Mouse (Mus musculus) ovary, postnatal 10 days (tissue): ENCODE measurements at regions not wholly inside any gene's neighbourhood (a gene's known extent, or its start where the extent isn't known, plus 50 kb on each side); places are given as distances from the start of the nearest gene placed in this dataset.
"Not testable (repeated sequence)": the region's sequence is repeated elsewhere in the genome, so short reads cannot be mapped to it uniquely, and the experiment has no call there.

Source experiments
- DNase-seq: peaks from one replicate; pipeline ENCODE4 v3.0.0; 2022; ENCODE audit warnings: low spot score

DNA sequence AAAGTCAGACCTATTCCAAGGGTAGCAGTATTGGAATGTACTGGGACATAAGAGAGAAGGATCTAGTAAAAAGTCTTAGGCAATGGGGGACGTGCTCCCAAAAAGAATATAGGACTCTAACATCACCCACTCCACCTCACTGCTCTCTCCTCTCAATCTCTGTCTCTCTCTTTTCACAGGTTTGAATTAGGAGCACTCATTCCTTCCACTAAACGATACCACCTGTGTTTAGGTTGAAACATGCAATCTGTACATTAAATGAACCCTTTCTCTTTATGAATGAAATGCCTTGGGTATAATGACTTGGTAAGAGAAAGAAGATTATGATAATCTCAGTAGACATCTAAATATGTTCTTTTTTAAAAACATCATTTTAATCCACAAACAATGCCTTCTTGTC, 129.4 kb downstream of the Zpld1 start:
- no peak for DNase-seq

DNA sequence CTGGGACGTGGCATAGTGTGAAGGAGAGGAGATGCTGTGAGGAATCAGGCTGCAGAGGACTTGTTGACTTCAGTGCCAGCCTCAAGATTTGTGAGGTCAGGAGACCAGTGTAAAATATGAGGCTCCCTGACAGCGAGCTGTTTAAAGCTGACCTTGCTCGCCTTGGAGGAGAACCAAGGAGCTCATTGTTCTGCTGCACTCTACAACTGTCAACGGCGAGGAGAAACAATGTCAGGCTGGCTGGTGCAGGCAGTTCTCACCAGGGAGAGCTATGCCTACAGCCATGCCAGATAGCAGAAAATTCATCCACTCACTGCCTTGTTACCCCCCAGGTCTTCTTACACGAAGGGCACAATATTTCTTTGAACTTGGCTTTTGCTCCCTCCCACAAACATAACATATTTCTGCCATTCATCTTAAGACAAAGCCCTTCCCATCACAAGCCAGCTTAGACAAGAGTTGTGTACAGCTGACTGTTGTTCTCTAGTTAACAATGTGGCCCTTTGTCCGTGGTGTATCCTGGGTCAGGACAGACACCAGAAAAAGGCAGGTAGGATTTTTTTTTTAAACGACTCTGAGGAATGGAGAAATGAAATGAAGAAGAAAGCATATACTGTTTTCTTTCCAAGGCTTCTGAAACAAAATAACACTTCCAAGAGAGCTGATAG, 131.5 kb downstream of the Zpld1 start:
- DNase-seq, result no peak

DNA sequence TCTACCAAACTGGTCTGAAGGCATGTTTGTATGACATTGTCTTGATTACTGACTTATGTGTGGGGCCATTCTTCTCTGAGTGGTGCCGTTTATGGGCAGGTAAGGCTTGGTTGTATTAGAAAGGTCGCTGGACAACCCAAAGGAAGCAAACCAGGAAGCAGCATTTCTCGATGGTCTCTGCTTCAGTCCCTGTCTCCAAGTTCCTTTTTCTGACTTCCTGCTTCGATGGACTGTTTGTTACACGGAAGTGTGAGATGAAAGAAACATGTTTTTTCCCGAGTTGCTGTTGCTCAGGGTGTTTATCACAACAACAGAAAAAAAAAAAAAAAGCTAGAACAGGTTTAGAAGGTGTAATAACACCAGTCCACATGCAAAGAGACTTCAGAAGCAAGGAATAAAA, 134.9 kb downstream of the Zpld1 start:
- DNase-seq, result no peak

DNA sequence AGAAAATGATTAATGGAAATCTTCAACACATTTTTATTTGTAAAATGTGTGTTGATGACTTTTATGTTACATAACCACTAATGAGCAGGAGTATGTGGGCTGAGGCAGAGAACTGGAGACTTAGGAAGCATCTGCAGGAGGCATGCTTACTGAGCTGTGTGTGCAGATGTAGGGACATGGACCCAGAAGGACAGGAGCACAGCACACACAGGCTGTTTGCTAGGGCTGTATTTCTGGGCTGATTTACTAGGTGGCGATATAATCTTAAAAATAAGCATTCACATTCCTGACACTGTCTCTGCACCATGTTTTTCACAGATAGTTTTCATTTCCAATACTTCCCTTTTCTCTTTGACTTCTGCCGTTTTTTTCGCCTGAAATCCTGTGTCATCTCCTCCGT, 146.1 kb downstream of the Zpld1 start:
- DNase-seq, result no peak

DNA sequence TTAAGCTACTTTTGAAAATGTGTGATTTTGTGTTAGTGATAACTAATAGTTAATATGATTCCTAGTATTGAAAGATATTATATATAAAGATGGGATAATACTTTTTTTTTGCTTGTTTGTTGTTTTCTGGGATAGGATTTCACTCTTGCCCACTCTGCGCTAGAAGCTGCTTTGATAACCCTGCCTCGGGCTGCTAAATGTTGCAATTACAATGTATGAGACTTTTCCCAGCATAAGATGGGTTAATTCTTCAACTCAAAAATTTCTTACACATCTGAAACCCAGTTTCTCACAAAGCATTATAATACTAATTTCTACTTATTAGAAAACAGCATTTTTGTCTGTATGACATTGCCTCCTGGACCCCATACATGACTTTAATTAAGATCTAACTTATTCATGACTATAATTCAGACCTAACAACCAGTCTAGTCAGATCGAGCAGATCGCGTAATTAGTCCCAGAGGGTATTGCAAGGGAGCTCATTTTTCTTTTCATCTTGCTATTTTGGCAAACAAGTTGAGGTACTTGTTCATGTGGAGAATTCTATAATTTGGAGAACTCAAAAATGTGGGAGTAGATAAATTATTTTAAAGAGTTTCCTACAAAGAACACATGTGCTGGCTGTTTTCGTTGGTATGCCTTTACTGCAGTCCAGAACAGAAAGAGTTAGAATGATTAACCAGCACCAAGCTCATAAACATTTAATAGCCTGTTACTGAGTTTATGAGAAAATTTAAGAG, 155.2 kb downstream of the Zpld1 start:
- DNase-seq, result no peak

DNA sequence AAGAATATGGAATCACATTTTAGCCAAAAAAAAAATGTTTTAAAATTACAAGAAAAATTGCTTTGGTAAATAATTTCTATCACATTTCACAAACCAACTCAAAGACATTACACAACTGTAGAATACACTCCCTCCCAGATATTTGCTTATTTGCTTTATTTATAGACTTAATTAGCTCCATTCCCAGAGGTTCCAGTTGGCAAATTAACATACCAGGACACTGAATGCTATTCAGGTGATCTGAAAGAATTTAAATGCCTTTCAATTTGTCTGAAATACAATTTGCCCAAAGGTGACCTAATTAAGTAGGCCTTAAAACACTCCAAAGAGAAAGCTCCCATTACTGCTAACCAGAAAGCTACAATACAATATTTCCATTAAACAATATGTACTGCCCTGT, 162.8 kb downstream of the Zpld1 start:
- no peak for DNase-seq

DNA sequence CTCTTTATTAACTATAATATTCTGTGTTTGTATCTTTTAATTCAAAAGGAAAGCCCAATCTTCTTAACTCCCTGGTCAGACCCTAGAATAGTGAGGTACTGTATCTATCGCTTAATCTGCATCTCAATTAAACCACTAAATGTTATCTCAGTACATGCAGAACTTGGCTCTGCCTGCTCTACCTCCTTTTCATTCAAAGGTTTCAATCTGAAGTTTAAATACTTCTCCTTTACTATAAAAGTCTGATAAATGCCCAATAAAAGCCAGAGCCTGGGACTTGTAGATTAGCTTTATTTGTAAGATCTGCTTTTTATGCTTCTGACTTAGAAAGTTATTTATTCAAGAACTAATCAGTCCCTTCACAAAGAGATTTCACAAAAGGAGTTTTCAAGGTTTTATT, 200.1 kb downstream of the Zpld1 start:
- DNase-seq, result no peak

DNA sequence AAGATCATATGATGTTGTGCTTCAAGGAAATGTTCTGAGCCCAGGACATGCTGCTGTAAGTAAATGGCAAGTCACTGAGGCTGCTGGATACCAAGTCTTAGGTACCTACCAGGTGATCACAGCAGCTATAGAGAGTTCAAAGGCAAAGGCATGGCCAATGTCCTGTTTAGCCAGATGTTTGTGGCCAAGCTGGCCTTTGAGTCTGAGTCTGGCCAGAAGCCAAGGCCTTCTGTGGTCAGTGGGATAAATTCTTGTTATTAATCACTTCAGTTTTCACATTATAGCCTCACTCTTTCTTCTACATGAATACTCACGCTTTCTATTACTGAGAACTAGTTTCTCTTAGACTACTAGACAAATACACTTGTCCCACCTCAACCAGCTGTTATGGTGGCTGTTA, 210.3 kb downstream of the Zpld1 start:
- DNase-seq, result no peak

DNA sequence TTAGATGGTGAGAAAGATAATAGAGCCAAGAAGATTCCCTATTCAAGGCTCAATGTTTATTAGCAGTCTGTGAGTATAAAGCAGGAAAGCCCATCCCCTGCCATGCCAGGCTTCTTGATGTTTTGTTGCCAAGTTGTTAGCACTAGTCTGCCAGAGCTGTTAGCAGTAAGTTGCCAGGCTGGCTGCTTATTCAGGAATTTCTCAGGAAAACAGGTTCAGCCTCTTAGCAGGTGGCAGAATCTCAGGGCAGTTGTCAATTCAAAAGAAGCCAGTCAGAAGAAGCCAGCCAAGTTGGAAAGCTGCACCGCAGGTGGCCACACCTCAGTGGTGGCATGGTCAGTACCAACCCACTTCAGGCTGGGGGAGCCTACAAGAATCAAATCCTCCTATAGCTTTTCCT, 221.6 kb downstream of the Zpld1 start:
- DNase-seq, result no peak

DNA sequence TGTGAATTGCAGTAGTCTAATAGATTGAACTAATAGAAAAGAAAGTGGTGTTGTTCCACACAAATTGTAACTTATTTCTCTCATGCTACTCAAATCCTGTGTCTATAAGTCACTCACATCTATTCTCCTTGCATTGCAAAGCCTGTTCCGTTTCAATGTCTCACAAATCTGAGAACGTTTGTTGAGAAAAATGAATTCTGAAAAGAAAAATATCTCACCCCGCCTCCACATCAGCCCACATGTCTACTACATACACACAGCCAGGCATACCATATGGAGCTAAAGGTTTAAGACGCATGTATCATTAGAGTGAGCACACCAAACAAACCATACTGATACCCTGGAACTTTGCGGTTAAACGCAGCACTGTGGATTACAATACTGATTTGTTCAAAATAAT, 258.0 kb downstream of the Zpld1 start:
- no peak for DNase-seq

DNA sequence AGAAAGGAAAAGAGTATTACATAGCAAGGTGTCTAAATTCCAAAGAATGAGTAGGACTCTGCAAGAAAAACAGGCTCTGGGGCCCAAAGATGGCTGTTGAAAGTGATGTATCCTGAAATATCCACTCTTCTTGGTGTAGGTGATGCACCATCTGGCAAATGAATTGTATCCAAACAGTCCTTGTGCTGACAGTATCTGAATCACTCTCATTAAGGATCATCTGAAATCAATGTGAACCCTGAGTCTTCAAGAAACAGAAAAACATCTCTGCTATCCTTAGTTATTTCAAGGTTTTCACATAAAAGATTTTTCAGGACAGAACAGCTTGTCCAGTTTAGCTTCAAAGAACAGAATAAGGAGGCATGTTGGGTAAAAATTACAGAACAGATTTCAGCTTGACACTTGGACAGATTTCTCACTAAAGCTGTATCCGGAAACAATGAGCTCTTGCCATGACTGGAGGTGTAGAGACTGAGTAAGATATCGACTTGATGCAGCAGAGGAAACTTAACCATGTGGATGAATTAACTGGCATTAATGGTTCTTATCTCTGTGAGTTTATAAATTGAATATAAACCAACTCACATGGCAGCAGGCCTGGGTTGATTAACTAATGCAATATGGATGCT, 296.0 kb downstream of the Zpld1 start:
- no peak for DNase-seq

DNA sequence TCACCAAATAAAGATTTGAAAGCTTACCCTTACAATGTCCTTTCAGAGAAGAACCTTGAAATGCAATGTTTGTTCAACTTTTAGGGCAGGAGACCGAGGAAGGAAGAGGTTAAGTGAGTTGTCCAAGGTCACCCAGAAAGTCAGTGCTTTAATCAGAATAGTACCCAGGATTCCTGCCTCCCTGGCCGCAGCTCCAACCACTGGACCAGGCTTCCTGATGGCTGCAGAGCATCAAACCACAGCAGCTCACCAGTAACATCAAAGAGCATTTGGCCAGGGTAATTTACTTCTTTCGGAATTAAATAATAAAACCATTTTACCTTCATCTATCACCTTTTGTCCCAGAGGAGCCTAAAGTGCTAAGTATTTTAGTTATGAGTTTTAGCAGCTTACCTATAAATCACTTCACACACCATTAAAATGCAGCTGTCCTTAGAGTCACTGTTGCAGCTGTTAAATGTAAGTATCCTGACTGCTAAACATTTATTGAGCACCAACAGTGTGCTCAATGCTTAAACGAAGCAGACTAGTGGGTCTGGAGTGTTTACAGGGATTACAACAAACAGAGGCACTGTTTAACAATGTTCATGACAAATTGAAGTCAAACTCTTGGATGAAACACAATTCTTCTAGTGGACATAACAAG, 306.1 kb downstream of the Zpld1 start:
- DNase-seq, result no peak

DNA sequence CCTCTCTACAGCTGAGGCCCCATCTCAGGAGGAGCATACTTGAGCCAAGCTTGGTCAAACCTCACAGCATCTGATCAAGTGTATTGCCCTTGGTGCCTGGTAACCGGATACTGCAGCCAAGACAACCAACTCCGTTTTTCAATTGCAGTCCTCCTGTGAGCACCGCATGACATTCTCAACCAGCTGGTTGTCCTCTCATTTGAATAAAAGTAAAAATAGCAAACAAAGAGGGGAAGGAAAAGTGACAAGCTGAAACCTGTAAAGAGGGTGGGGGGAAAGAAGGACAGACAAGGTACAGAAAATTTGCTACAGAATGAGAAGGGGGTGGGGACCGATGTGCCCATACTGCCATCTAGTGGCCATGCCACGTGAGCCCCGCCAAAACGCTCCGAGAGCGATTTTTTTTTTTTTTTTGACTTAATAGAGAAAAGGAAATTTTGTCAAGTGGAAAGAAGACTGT, 314.0 kb downstream of the Zpld1 start:
- DNase-seq, result peak; percentile 18

DNA sequence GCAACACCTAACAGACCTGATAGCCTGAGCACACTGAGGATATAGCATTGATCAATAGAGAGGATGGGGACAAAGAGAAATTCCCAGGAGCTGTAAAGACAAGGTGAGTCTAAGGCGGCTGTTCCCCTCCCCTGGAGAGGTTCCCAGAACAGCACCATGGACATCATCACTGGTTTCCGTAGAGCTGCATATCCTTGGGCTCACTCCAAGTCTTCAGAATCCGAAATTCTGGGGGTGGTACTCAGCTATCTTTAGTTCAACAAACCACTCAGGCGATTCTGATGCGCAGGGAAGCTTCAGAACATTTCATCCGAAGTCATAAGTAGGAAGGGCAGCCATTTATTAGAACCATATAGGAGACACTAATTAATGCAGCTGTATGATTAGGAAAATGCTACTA, 327.4 kb downstream of the Zpld1 start:
- DNase-seq, result no peak

DNA sequence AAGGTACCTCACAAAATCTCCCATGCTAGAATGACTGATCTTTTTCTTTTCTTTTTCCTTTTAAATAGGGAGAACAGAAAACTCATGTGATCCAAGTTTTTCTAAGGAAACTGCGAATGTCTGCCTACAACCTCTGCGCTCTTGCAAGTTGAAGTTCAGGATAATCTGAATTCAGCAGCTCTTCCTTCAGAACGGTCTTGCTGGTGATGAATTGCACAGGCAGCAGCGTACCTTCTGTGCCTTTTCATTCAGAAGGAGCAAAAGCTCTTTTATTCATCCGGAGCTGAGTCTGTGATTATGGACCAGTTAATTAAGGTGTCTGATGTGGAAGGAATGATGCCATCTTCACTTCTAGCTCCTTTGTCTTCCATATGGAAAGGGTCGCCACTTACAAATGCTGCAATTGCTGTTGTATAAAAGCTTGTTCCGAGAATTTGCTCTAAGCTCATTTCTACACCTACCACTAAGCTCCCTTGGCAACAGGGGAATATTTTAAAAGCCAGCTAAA, 353.9 kb downstream of the Zpld1 start:
- no peak for DNase-seq

DNA sequence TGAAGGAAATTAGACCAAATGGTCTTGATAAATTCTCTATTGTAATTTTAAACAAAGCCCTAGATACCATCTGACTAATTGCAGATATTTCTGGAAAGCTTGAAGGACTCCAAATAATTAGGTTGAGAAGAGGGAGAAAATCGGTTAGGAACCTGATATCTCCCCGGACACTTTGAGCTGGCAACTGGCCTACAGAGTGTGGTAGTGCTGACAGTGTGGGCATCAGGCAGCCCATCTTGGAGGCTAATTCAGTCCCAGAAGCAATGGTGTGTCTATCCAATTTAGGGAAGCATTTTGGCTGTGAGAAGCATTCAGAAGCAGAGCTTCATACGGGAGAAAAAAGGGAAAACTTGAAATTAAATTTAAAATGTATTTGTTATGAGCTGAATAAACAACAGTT, 369.5 kb downstream of the Zpld1 start:
- DNase-seq, result no peak

DNA sequence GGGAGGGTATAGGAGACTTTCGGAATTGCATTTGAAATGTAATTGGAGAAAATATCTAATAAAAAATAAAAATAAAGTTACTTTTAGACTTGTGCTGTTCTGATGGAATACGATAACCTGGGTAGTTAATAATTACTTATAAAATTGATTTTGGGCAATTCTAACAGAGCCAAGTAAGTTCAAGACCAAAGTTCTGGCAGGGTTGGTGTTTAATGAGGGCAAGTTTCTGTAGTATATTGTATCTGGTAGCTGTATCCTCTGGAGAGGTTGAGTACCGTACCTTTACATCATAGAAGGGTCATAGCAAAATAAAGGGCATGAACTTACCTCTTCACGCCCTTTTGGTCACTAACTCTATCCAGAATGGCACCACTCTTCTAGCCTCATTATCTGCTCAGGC, 394.9 kb downstream of the Zpld1 start:
- no peak for DNase-seq

DNA sequence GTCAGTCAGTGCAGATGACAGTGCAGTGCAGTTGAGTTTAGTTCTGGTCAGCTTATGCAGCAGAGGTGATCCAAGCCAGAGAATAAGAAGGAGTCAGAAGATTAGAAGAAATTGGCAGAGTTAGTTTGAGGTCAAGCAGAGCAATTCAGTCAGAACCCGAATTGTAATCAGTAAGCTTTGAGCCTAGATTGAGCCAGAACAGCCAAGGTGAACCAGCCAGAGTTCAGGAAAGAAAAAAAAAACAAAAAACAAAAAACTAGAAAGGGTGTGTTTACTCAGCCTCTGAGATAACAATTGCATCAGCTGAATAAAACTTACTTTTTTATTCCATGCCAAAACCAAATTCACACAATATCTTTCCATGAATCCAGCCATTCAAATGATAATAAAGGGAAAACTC, 396.3 kb downstream of the Zpld1 start:
- DNase-seq, result no peak

DNA sequence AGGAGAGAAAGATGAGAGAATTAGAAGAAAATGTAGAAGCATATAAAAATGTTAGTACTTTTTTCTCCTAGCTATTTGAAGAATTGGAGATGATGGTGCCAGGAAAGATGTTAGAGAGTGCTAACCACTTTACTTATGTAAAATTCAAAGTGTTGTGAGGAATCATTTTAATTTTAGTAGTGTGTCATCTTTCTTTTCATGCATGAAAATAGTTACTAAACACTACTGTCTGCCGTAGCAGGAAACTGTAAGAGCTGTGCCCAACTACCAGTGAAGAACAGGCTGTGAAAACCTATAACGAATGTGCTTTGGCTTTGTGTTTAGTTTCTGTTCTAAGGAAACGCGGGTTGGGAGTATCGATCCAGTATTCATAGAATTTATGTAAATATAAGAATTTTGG, 403.1 kb downstream of the Zpld1 start:
- DNase-seq, result no peak

DNA sequence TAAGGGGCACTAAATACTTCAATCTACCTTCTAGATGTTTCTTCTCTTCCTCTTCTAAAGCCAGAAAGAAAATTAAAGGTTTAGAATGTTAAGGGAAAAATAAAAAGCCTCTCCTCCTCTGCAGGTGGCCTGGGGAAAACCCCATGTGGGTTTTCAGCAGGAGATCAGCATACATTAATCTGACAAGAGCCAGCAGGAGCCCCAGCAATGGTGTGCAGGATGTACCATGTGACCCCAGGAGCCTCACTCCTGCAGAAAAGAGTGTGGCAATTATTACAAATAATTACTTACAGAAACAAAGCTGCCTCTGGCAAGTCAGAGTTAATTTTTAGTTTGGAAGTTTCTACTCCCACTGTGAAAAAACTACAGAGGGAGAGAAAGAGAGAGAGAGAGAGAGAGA, 440.4 kb downstream of the Zpld1 start:
- DNase-seq, result no peak

DNA sequence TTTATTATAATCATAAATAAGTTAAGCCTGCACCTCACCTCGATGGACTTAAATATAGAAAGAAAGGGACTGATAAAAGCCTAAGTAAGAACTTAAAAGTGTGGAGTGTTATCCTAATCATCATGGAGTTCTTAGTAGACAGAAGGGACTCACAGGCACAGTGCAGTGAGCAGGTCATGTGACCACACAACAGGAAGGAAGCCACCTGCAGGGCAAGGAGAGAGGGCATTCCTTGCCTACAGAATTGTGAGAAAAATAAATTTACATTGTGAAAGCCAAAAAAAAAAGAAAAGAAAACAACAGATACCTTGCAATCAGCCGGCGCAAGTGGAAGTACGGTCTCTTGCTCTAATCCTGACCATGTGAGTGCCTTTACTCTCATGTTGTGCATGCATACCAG, 454.8 kb downstream of the Zpld1 start:
- DNase-seq, result not testable (repeated sequence)
